Mouse (Mus musculus) heart, postnatal 0 days (tissue): Measurements from ENCODE around the gene Lhfpl4. TPM values are rescaled to one million over a fixed set of nuclear protein-coding genes. Genes with fewer than 3 reads are reported as not detected.

Experiments used
- ATAC-seq: fragments of 200-750 bp; cut with Nextera tagmentation; 2 replicates; pipeline ENCODE4 v1.8.0; 2017; ENCODE audit warnings: low read depth, moderate number of reproducible peaks, moderate library complexity; ENCODE audit not compliant: insufficient read depth
- DNase-seq: peaks from one replicate; pipeline ENCODE4 v3.0.0-alpha.2; 2016; ENCODE audit warnings: low spot score
- H3K27ac ChIP-seq: fragments of 300-500 bp; sonication (generic); 2 replicates; pipeline ENCODE4 v1.5.1; 2014; ENCODE audit warnings: low read depth, mild to moderate bottlenecking
- H3K27me3 ChIP-seq: fragments of 300-500 bp; sonication (generic); 2 replicates; pipeline ENCODE4 v1.6.1; 2014; ENCODE audit warnings: low read length, mixed read lengths; ENCODE audit not compliant: control insufficient read depth, insufficient read depth
- H3K36me3 ChIP-seq: fragments of 300-500 bp; sonication (generic); replicated peaks from 2 replicates; pipeline ENCODE4 v1.6.1; 2014; ENCODE audit warnings: low read length, mixed read lengths; ENCODE audit not compliant: control insufficient read depth, insufficient read depth
- H3K4me1 ChIP-seq: fragments of 300-500 bp; sonication (generic); 2 replicates; pipeline ENCODE4 v1.6.1; 2014; ENCODE audit warnings: antibody characterized with exemption; ENCODE audit not compliant: control insufficient read depth, insufficient read depth
- H3K4me2 ChIP-seq: fragments of 300-500 bp; sonication (generic); 2 replicates; pipeline ENCODE4 v1.6.1; 2014; ENCODE audit warnings: low read depth, mild to moderate bottlenecking, low read length, moderate library complexity
- H3K4me3 ChIP-seq: fragments of 300-500 bp; sonication (generic); 2 replicates; pipeline ENCODE4 v1.5.1; 2014; ENCODE audit warnings: low read depth, low read length
- H3K9ac ChIP-seq: fragments of 300-500 bp; sonication (generic); replicated peaks from 2 replicates; pipeline ENCODE4 v1.6.1; 2014; ENCODE audit warnings: low read depth, low read length, mixed read lengths
- H3K9me3 ChIP-seq: fragments of 300-500 bp; sonication (generic); replicated peaks from 2 replicates; pipeline ENCODE4 v1.6.1; 2016; ENCODE audit warnings: low read length; ENCODE audit not compliant: control insufficient read depth
- CTCF ChIP-seq: IDR thresholded peaks from 2 replicates; pipeline ENCODE4 v1.5.1; 2016; ENCODE audit warnings: antibody characterized with exemption, control low read depth, low read depth
- EP300 ChIP-seq: IDR thresholded peaks from 2 replicates; pipeline ENCODE4 v1.6.1; 2016; ENCODE audit warnings: antibody characterized with exemption, low read depth
- WGBS: fragments of 180-500 bp; shearing (Covaris S2); extraction: QIAGEN DNeasy Blood & Tissue Kit; methylation state at CpG from one replicate; pipeline ENCODE4 v1.1.7; 2014; 5-methylcytosine and 5-hydroxymethylcytosine counted together
- polyA plus RNA-seq: library from polyadenylated mRNA; unstranded; fragments of >200 nt; fragmentation: Nextera tagmentation; extraction: Ambion mirVana; gene quantifications from 2 replicates; pipeline ENCODE4 v1.2.1, GENCODE M21; 2015
- total RNA-seq: library from RNA; depleted of rRNA; stranded (reverse); fragments of >200 nt; gene quantifications from 2 replicates; pipeline ENCODE4 v1.2.3, GENCODE M21; 2014; ENCODE audit warnings: low replicate concordance; rRNA removed

Lhfpl4 gene
- 0.38 TPM in 1 of 2 replicates, not detected in the other for total RNA-seq
- 0.22 and 0.25 TPM in 2 replicates for polyA plus RNA-seq

- H3K4me3 ChIP-seq = peak within 1 kb of the TSS; percentile 50
- no peak within 1 kb of the TSS for H3K9ac ChIP-seq
- ATAC-seq (no peak), DNase-seq (no peak)
- H3K4me1 ChIP-seq = peaks cover 7% of the 10 kb centered on the region; the same call in 1 of the 2 replicates
- H3K36me3 ChIP-seq = no peaks in the 10 kb centered on the region
- H3K9me3 ChIP-seq = no peaks in the 10 kb centered on the region
- H3K27ac ChIP-seq = no peak within 1 kb of the TSS
- H3K27me3 ChIP-seq = peaks cover 48% of the 10 kb centered on the region
- H3K4me2 ChIP-seq = peak within 1 kb of the TSS; percentile 62
- TF ChIP-seq EP300 (no peak), CTCF (no peak)
- 2% methylated on average over 37 of the region's 66 CpGs for WGBS
Measured at GRCm38 (mm10) chr6:113194841-113195595, at the start of gene Lhfpl4. TSS of gene Lhfpl4 (minus strand) at chr6:113195384.

GRCm38 (mm10) chr6:113242753-113243152 lies 47.6 kb upstream of the Lhfpl4 start:
- Histone ChIP-seq H3K36me3 (peaks cover 14% of the 10 kb centered on the region; the same call in 1 of the 2 replicates), H3K27ac (no peak overlapping the region), H3K27me3 (no peaks in the 10 kb centered on the region), H3K9me3 (no peaks in the 10 kb centered on the region), H3K9ac (no peak overlapping the region), H3K4me3 (no peak overlapping the region), H3K4me1 (peaks cover 9% of the 10 kb centered on the region; the same call in 1 of the 2 replicates), H3K4me2 (no peak overlapping the region)
- DNase-seq (no peak), ATAC-seq (no peak)
- 83% methylated on average over 1 of the region's 1 CpGs for WGBS
- TF ChIP-seq CTCF (no peak), EP300 (no peak)

- H3K27ac ChIP-seq = peak overlapping the region; percentile 80; the same call in 1 of the 2 replicates
- H3K4me3 ChIP-seq = peak overlapping the region; percentile 91
- no peaks in the 10 kb centered on the region for H3K27me3 ChIP-seq
- ATAC-seq = no peak
- TF ChIP-seq CTCF (no peak), EP300 (no peak)
- H3K9ac ChIP-seq = peak overlapping the region; percentile 89
- no peaks in the 10 kb centered on the region for H3K9me3 ChIP-seq
- no peak for DNase-seq
- peaks cover 6% of the 10 kb centered on the region; the same call in 1 of the 2 replicates for H3K36me3 ChIP-seq
- H3K4me2 ChIP-seq = peak overlapping the region; percentile 89
- 12% methylated on average over 6 of the region's 6 CpGs for WGBS
- peaks cover 9% of the 10 kb centered on the region for H3K4me1 ChIP-seq
Measured at GRCm38 (mm10) chr6:113238442-113238841, 43.3 kb upstream of the Lhfpl4 start.

- Histone ChIP-seq H3K9me3 (no peaks in the 10 kb centered on the region), H3K4me1 (peaks cover 9% of the 10 kb centered on the region), H3K4me3 (peak within 1 kb of the TSS; percentile 91), H3K4me2 (peak within 1 kb of the TSS; percentile 89), H3K36me3 (peaks cover 6% of the 10 kb centered on the region; the same call in 1 of the 2 replicates), H3K9ac (peak within 1 kb of the TSS; percentile 89), H3K27me3 (no peaks in the 10 kb centered on the region), H3K27ac (peak within 1 kb of the TSS; percentile 80)
- ATAC-seq = peak; percentile 100
- TF ChIP-seq EP300 (peak; percentile 89), CTCF (no peak)
- under 1% methylated on average over 48 of the region's 55 CpGs for WGBS
- peak; percentile 97 for DNase-seq
Measured at GRCm38 (mm10) chr6:113237542-113238270, 42.5 kb upstream of the Lhfpl4 start, which contains the start of gene Mtmr14. TSS of gene Mtmr14 (plus strand) at chr6:113237843.

- no peaks in the 10 kb centered on the region; the same call in 1 of the 2 replicates for H3K9me3 ChIP-seq
- no peaks in the 10 kb centered on the region for H3K27me3 ChIP-seq
- ATAC-seq (no peak), DNase-seq (no peak)
- H3K4me2 ChIP-seq = no peak overlapping the region
- no peak overlapping the region for H3K9ac ChIP-seq
- H3K36me3 ChIP-seq = no peaks in the 10 kb centered on the region
- H3K4me3 ChIP-seq = no peak overlapping the region
- TF ChIP-seq CTCF = no peak
- TF ChIP-seq EP300 = no peak
- no peak overlapping the region for H3K27ac ChIP-seq
- WGBS = 48% methylated on average over 5 of the region's 5 CpGs
- H3K4me1 ChIP-seq = peaks cover 9% of the 10 kb centered on the region
Measured at GRCm38 (mm10) chr6:113235141-113235540, 40.0 kb upstream of the Lhfpl4 start.
